In genomic region chr9:59245181-59245580, GRCm38 (mm10) we compare ENCODE assay signal across 25 mouse cellular contexts. TPM values are rescaled to one million over a fixed set of nuclear protein-coding genes. Genes with fewer than 3 reads are reported as not detected.
A peak's percentile ranks its signal among the peaks of the same experiment; 100 is the strongest.
DNase-seq lines count a peak whose midpoint lies in the region; ATAC-seq lines count a peak whose summit lies in the region.
"Had no signal": no experiment of that assay in that cellular context is flagged by ENCODE, and none has a peak within 500 bp of the region (broad histone marks: within the 10 kb centered on the region; RNA-seq: fewer than 3 reads in every experiment).

No protein-coding gene starts in this region.

- no peaks in the 10 kb centered on the region for H3K9me3 ChIP-seq in stomach, embryonic 15.5 days
- H3K9me3 ChIP-seq: embryonic facial prominence, embryonic 13.5 days; intestine, embryonic 15.5 days; liver, embryonic 12.5 days; neural tube, embryonic 12.5 days had no signal

- H3K9ac ChIP-seq in stomach, embryonic 15.5 days: no peak overlapping the region
- H3K9ac ChIP-seq: embryonic facial prominence, embryonic 13.5 days; intestine, embryonic 15.5 days; liver, embryonic 12.5 days; neural tube, embryonic 12.5 days had no signal

- intact Hi-C loops in heart, postnatal 10 days (cut with DNase I): no loop called here

- WGBS in stomach, embryonic 15.5 days: 33% methylated on average over 7 of the region's 7 CpGs

- H3K27me3 ChIP-seq in stomach, embryonic 15.5 days (replicated peaks): no peaks in the 10 kb centered on the region
- H3K27me3 ChIP-seq: embryonic facial prominence, embryonic 13.5 days; intestine, embryonic 15.5 days; liver, embryonic 12.5 days; neural tube, embryonic 12.5 days had no signal

- peaks cover 10% of the 10 kb centered on the region; the same call in 1 of the 2 replicates for H3K4me1 ChIP-seq in stomach, embryonic 15.5 days

- H3K36me3 ChIP-seq in stomach, embryonic 15.5 days: no peaks in the 10 kb centered on the region
- H3K36me3 ChIP-seq: embryonic facial prominence, embryonic 13.5 days; intestine, embryonic 15.5 days; liver, embryonic 12.5 days; neural tube, embryonic 12.5 days had no signal

- H3K4me3 ChIP-seq in stomach, embryonic 15.5 days (replicated peaks): no peak overlapping the region
- H3K4me3 ChIP-seq: embryonic facial prominence, embryonic 13.5 days; intestine, embryonic 15.5 days; left cerebral cortex, adult 2 months; liver, embryonic 12.5 days; neural tube, embryonic 12.5 days had no signal

- H3K4me2 ChIP-seq in stomach, embryonic 15.5 days: no peak overlapping the region
- H3K4me2 ChIP-seq: embryonic facial prominence, embryonic 13.5 days; intestine, embryonic 15.5 days; liver, embryonic 12.5 days; neural tube, embryonic 12.5 days had no signal

- H3K27ac ChIP-seq in stomach, embryonic 15.5 days: no peak overlapping the region
- H3K27ac ChIP-seq: intestine, embryonic 15.5 days; left cerebral cortex, adult 2 months; liver, embryonic 12.5 days; neural tube, embryonic 12.5 days had no signal

- DNase-seq in adrenal gland, adult (ENCODE audit: inconsistent age in 2 of 2, low spot score in 1 of 2): peak; percentile 60 to 68
- no peak for DNase-seq in adrenal gland, postnatal 4 days (ENCODE audit: low spot score in 2 of 2)
- DNase-seq in Muller cell, postnatal 12 days (ENCODE audit: inconsistent ontology term): peak; percentile 16
- DNase-seq in adrenal gland, postnatal 14 days: peak; percentile 48
- DNase-seq in heart, postnatal 10 days: no peak
- no peak for DNase-seq in kidney, adult 8-10 months
- DNase-seq in left cerebral cortex, adult 11 months (ENCODE audit: low spot score): no peak
- DNase-seq: cerebellum, adult 18-20 months; cerebellum, postnatal 10 days; gastrocnemius, postnatal 10 days; kidney, adult 2 months; kidney, postnatal 10 days; lung, adult 18-20 months; lung, postnatal 10 days; midbrain, embryonic 14.5 days; right cerebral cortex, adult 18-20 months; spleen, adult 18-20 months had no signal

- 0 out of 2 replicates have a peak, but pooled peaks have one; percentile 18 for ATAC-seq in stomach, embryonic 15.5 days (ENCODE audit: insufficient read depth, low FRiP score, low read depth)
- ATAC-seq: activated CD4-positive, CD25-positive, alpha-beta regulatory T cell, adult 4 months; hindbrain, embryonic 16.5 days; intestine, embryonic 15.5 days; liver, embryonic 12.5 days had no signal

RNA-seq across cellular contexts. Expression of gene Adpgk, which starts 46.2 kb away (rescaled TPM):
- 10 to 100 TPM; 26.8 to 27.9 TPM for total RNA-seq in adrenal gland, postnatal 4 days (2021)
- total RNA-seq in adrenal gland, postnatal 14 days (2021): 24.9 and 28.8 TPM in 2 replicates
- polyA plus RNA-seq in stomach, embryonic 15.5 days (2015; fragmentation: Nextera tagmentation; extraction: Ambion mirVana): 32.0 and 39.0 TPM in 2 replicates
- total RNA-seq in heart, postnatal 10 days (2021): 10 to 100 TPM; 11.3 to 12.6 TPM

Comparison
In these comparisons a context has a peak if more than half of its experiments do, and no peak if none do; other contexts are left out.
1. DNase-seq: peak in adrenal gland, adult (2 of 2), Muller cell, postnatal 12 days (single experiment) and adrenal gland, postnatal 14 days (single experiment); none in adrenal gland, postnatal 4 days (0 of 2), heart, postnatal 10 days (0 of 2), kidney, adult 8-10 months (0 of 2) and left cerebral cortex, adult 11 months (single experiment).